9 mouse cellular contexts compared by ENCODE assay signal in the genomic region with DNA sequence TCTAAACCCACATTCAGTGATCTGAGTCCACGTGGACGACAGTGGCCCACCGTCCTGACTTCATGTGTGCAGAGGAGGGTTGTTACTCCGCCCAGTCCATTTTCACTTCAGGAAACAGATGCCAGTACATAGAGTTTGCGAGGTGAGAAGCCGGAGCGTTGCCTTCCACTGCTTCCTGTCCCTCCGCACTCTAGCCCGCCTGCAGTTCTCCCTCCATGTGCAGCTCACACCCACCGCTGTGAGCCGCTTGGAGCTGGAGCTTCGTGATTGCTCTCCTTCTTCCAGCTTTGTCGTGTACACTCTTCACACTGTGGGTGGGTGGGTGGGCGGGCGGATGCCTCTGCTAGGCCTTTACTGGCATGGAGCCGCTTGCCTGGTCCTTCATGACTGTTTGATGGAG. TPM values are rescaled to one million over a fixed set of nuclear protein-coding genes. Genes with fewer than 3 reads are reported as not detected.
DNase-seq lines count a peak whose midpoint lies in the region; ATAC-seq lines count a peak whose summit lies in the region.
"Had no signal": no experiment of that assay in that cellular context is flagged by ENCODE, and none has a peak within 500 bp of the region (broad histone marks: within the 10 kb centered on the region; RNA-seq: fewer than 3 reads in every experiment).

No protein-coding gene starts in this region.

- ATAC-seq in hindbrain, embryonic 16.5 days: peak; percentile 28; the same call in 1 of the 2 replicates

- 49% methylated on average over 16 of the region's 16 CpGs for WGBS in hindbrain, embryonic 16.5 days

- peak; percentile 48 for DNase-seq in layer of hippocampus, adult 9-11 months
- no peak for DNase-seq in layer of hippocampus, postnatal 36 days
- DNase-seq in embryo, embryonic 10.5 days (ENCODE audit: low spot score): peak; percentile 40
- peak; percentile 53 for DNase-seq in naive thymus-derived CD4-positive, alpha-beta T cell, adult 2 months (ENCODE audit: low read depth)
- DNase-seq in c-Kit-positive CD71-positive TER-119-positive erythroid progenitor cells, embryonic 14.5 days (ENCODE audit: low spot score): no peak
- DNase-seq in kidney, adult 9 months: no peak
- no peak for DNase-seq in testis, postnatal 14 days (ENCODE audit: low spot score)

- H3K9me3 ChIP-seq in hindbrain, embryonic 16.5 days (ENCODE audit: control insufficient read depth, low read length): no peaks in the 10 kb centered on the region

- H3K4me2 ChIP-seq in hindbrain, embryonic 16.5 days (ENCODE audit: low read length): no peak overlapping the region

- H3K27me3 ChIP-seq in hindbrain, embryonic 16.5 days (replicated peaks; ENCODE audit: control insufficient read depth, insufficient read depth, low read length): no peaks in the 10 kb centered on the region

- H3K4me1 ChIP-seq in hindbrain, embryonic 16.5 days (ENCODE audit: control insufficient read depth, insufficient read depth, low read depth, low read length): peaks cover 23% of the 10 kb centered on the region

- peak overlapping the region; percentile 37 for H3K27ac ChIP-seq in hindbrain, embryonic 16.5 days (ENCODE audit: low read depth, low read length)
- H3K27ac ChIP-seq: liver, embryonic 14.5 days had no signal

- H3K4me3 ChIP-seq in hindbrain, embryonic 16.5 days (ENCODE audit: low read length): no peak overlapping the region

- H3K9ac ChIP-seq in hindbrain, embryonic 16.5 days (ENCODE audit: low read depth, low read length): no peak overlapping the region
- H3K9ac ChIP-seq: liver, embryonic 14.5 days had no signal

- H3K36me3 ChIP-seq in hindbrain, embryonic 16.5 days (ENCODE audit: control insufficient read depth, insufficient read depth, low read length): no peaks in the 10 kb centered on the region

RNA-seq across cellular contexts. Expression of a gene that starts 53.8 kb away (rescaled TPM):
- total RNA-seq in layer of hippocampus, postnatal 36 days (2021): 10 to 100 TPM; 48.5 to 58.8 TPM
- polyA plus RNA-seq in hindbrain, embryonic 16.5 days (2015; fragmentation: Nextera tagmentation; extraction: Ambion mirVana): 12.4 and 16.4 TPM in 2 replicates

Comparison
In these comparisons a context has a peak if more than half of its experiments do, and no peak if none do; other contexts are left out.
1. DNase-seq: peak in layer of hippocampus, adult 9-11 months (single experiment), embryo, embryonic 10.5 days (single experiment) and naive thymus-derived CD4-positive, alpha-beta T cell, adult 2 months (single experiment); none in layer of hippocampus, postnatal 36 days (0 of 2), c-Kit-positive CD71-positive TER-119-positive erythroid progenitor cells, embryonic 14.5 days (single experiment), kidney, adult 9 months (single experiment) and testis, postnatal 14 days (single experiment).